8 mouse cellular contexts compared by ENCODE assay signal in the genomic region with DNA sequence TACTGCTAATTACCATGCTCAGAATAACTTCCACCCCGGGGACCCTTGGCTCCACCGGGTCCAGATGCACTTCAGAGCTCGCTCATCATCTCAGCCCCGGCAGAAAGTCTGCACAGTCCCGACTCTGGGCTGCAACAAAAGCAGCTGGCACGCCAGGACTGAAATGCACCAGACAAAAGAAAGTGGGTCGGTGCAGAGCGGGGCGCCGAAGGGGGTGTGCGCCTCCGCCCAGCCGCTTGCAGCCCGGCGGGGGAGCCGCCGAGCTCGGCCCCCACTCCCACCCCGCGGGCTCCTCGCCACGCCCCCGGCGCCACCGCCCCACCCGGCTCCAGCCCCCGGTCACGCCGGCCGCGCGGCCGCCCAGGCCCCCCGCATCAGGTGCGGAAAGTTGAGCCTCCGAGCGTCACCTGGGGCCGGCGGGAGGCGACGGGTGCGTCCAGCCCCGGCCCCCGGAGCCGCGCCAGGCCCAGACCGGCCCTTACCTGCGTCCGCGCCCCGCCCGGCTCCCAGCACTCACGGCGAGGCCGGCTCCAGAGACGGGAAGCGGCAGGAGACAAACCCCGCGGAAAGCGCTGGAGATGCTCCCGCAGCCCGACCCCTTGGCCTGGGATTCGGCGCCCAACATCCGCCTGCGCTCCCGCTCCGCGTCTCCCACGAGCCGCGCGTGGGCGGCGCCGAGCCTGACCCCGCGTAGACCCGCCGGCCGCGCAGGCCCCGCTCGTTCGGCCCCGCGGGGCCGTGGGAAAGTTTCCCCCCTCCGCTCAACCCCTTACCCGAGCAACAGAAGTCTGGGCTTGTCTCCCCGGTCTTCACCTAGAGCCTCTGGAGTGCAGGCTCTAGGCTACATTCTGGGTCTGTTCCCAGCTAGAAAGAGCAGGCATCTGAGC. TPM values are rescaled to one million over a fixed set of nuclear protein-coding genes. Genes with fewer than 3 reads are reported as not detected.
DNase-seq lines count a peak whose midpoint lies in the region; ATAC-seq and TF ChIP-seq lines count a peak whose summit lies in the region.

No protein-coding gene starts in this region.

- H3K9me3 ChIP-seq in forebrain, embryonic 16.5 days (ENCODE audit: control insufficient read depth, low read length), result no peaks in the 10 kb centered on the region
- no peaks in the 10 kb centered on the region for H3K9me3 ChIP-seq in hindbrain, embryonic 13.5 days
- no peaks in the 10 kb centered on the region for H3K9me3 ChIP-seq in lung, postnatal 0 days (ENCODE audit: low read length)

- DNase-seq in R1 (ENCODE audit: low read depth, low spot score), result peak; percentile 63
- peak; percentile 58 to 70 for DNase-seq in cerebellum, adult 18-20 months
- DNase-seq in layer of hippocampus, postnatal 25 days (ENCODE audit: extremely low spot score in 1 of 2, low spot score in 1 of 2), result peak; percentile 44 to 48
- peak; percentile 47 for DNase-seq in lung, postnatal 0 days (ENCODE audit: low spot score)
- peak; percentile 70 for DNase-seq in ovary, postnatal 36 days (ENCODE audit: low spot score)
- peak; percentile 45 to 69 for DNase-seq in urinary bladder, postnatal 4 days (ENCODE audit: low spot score in 2 of 2)

- no peaks in the 10 kb centered on the region for H3K36me3 ChIP-seq in forebrain, embryonic 16.5 days (ENCODE audit: control insufficient read depth, insufficient read depth)
- 0 out of 2 replicates have a peak, but pooled peaks cover 7% of the 10 kb centered on the region for H3K36me3 ChIP-seq in hindbrain, embryonic 13.5 days
- no peaks in the 10 kb centered on the region for H3K36me3 ChIP-seq in lung, postnatal 0 days (ENCODE audit: insufficient read depth, low read length)

- no peak for TF ChIP-seq CTCF in lung, postnatal 0 days (IDR thresholded peaks at IDR 0.05)

- peaks cover 20% of the 10 kb centered on the region for H3K4me1 ChIP-seq in forebrain, embryonic 16.5 days (replicated peaks; ENCODE audit: control insufficient read depth, insufficient read depth, low read length)
- peaks cover 27% of the 10 kb centered on the region for H3K4me1 ChIP-seq in hindbrain, embryonic 13.5 days (replicated peaks)
- H3K4me1 ChIP-seq in lung, postnatal 0 days (ENCODE audit: insufficient read depth, low read depth, low read length), result peaks cover 8% of the 10 kb centered on the region; the same call in 1 of the 2 replicates

- peak overlapping the region; percentile 95 for H3K9ac ChIP-seq in forebrain, embryonic 16.5 days (replicated peaks; ENCODE audit: low read depth, low read length)
- H3K9ac ChIP-seq in hindbrain, embryonic 13.5 days, result peak overlapping the region; percentile 97
- H3K9ac ChIP-seq in lung, postnatal 0 days (replicated peaks; ENCODE audit: low read depth), result peak overlapping the region; percentile 50

- ATAC-seq in forebrain, embryonic 16.5 days, result peak; percentile 92
- ATAC-seq in hindbrain, embryonic 13.5 days (ENCODE audit: low FRiP score), result peak; percentile 90
- ATAC-seq in lung, postnatal 0 days, result peak; percentile 81

- peak overlapping the region; percentile 79 for H3K27ac ChIP-seq in forebrain, embryonic 16.5 days (ENCODE audit: low read length)
- H3K27ac ChIP-seq in hindbrain, embryonic 13.5 days, result peak overlapping the region; percentile 86
- peak overlapping the region; percentile 14; the same call in 1 of the 2 replicates for H3K27ac ChIP-seq in lung, postnatal 0 days (ENCODE audit: low read length)

- peak overlapping the region; percentile 62 for H3K4me2 ChIP-seq in forebrain, embryonic 16.5 days (ENCODE audit: low read length)
- H3K4me2 ChIP-seq in hindbrain, embryonic 13.5 days, result peak overlapping the region; percentile 75
- H3K4me2 ChIP-seq in lung, postnatal 0 days (replicated peaks; ENCODE audit: low read depth, low read length), result peak overlapping the region; percentile 99

- whole genome bisulfite sequencing in forebrain, embryonic 16.5 days, result under 1% methylated on average over 78 of the region's 91 CpGs
- under 1% methylated on average over 82 of the region's 91 CpGs for WGBS in hindbrain, embryonic 13.5 days
- under 1% methylated on average over 71 of the region's 91 CpGs for WGBS in lung, postnatal 0 days

- H3K27me3 ChIP-seq in forebrain, embryonic 16.5 days (replicated peaks; ENCODE audit: control insufficient read depth, insufficient read depth, low read length), result no peaks in the 10 kb centered on the region
- no peaks in the 10 kb centered on the region for H3K27me3 ChIP-seq in hindbrain, embryonic 13.5 days
- 0 out of 2 replicates have a peak, but pooled peaks cover 4% of the 10 kb centered on the region for H3K27me3 ChIP-seq in lung, postnatal 0 days (replicated peaks; ENCODE audit: insufficient read depth, low read length)

- no peak for TF ChIP-seq EP300 in lung, postnatal 0 days (IDR thresholded peaks at IDR 0.05)

- H3K4me3 ChIP-seq in forebrain, embryonic 16.5 days (replicated peaks; ENCODE audit: low read length), result peak overlapping the region; percentile 78
- H3K4me3 ChIP-seq in hindbrain, embryonic 13.5 days, result peak overlapping the region; percentile 90
- H3K4me3 ChIP-seq in lung, postnatal 0 days (ENCODE audit: low read depth, low read length), result peak overlapping the region; percentile 63

RNA-seq across cellular contexts. Expression of gene Rnf180, which starts 0.6 kb away (rescaled TPM):
- 46.9 and 50.0 TPM in 2 replicates for polyA plus RNA-seq in forebrain, embryonic 16.5 days (2015; fragmentation: Nextera tagmentation; extraction: Ambion mirVana)
- polyA plus RNA-seq in hindbrain, embryonic 13.5 days (2015; fragmentation: Nextera tagmentation; extraction: Ambion mirVana), result 25.2 and 27.1 TPM in 2 replicates
- 10 to 100 TPM; 18.0 to 19.7 TPM for total RNA-seq in layer of hippocampus, postnatal 25 days (2021)
- 3.1 and 3.5 TPM in 2 replicates for polyA plus RNA-seq in lung, postnatal 0 days (2015; fragmentation: Nextera tagmentation; extraction: Ambion mirVana)

Comparison
In these comparisons a context has a peak if more than half of its experiments do, and no peak if none do; other contexts are left out.
1. Peak in every context shown above with its lines: DNase-seq, ATAC-seq, H3K4me3 ChIP-seq and H3K27ac ChIP-seq.
2. H3K27ac ChIP-seq: peak in every context shown above with its lines; median percentile 86 in hindbrain, embryonic 13.5 days; 79 in forebrain, embryonic 16.5 days; 14 in lung, postnatal 0 days.